Mouse (Mus musculus): ENCODE measurements around the gene Olfr1423.
A peak's percentile ranks its signal among the peaks of the same experiment; 100 is the strongest.
"Not testable (repeated sequence)": the region's sequence is repeated elsewhere in the genome, so short reads cannot be mapped to it uniquely, and the experiment has no call there.

The Olfr1423 gene

DNA sequence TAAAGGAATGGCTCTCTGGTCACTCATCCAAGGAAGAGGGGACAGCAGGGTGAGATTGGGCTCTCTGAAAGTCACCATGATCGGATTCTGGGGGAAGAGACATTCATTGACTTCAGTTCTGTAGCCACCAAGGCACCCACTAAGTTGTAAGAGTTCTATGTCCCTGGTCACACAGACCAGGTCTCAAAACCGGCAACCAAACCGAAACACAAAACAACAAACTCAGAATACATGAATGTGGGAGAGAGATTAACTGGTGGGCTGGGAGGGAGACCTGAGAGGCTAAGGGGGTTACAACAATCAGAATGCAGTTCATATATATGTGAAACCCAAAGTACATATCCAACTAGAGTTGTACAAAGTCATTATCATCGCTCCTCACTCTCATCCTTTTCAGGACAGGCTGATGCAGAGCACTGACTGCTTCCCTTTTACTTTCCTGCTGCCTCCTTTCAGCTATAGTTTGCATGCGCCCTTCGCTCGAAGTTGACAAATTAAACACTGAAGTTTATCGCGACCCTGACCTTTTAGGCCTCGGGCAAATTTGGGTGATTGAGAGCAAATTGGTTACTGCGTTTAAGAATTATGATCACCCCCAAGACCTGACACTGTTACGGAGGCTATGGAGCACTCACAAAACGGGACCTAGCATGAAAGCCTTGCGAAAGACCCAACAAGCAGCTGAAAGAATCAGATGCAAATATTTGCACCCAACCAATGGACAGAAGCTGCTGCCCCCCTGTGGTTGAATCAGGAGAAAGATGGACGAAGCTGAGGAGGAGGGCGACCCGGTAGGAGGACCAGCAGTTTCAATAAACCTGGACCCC lies 33.8 kb downstream of the Olfr1423 start:
- peak in 1 of 2 experiments; percentile 44 for DNase-seq (ENCODE audit: low spot score in 2 of 2)

- no peak for DNase-seq (ENCODE audit: low spot score in 2 of 2)
Measured at GRCm38 (mm10) chr19:12006361-12006947, 34.7 kb downstream of the Olfr1423 start.

DNA sequence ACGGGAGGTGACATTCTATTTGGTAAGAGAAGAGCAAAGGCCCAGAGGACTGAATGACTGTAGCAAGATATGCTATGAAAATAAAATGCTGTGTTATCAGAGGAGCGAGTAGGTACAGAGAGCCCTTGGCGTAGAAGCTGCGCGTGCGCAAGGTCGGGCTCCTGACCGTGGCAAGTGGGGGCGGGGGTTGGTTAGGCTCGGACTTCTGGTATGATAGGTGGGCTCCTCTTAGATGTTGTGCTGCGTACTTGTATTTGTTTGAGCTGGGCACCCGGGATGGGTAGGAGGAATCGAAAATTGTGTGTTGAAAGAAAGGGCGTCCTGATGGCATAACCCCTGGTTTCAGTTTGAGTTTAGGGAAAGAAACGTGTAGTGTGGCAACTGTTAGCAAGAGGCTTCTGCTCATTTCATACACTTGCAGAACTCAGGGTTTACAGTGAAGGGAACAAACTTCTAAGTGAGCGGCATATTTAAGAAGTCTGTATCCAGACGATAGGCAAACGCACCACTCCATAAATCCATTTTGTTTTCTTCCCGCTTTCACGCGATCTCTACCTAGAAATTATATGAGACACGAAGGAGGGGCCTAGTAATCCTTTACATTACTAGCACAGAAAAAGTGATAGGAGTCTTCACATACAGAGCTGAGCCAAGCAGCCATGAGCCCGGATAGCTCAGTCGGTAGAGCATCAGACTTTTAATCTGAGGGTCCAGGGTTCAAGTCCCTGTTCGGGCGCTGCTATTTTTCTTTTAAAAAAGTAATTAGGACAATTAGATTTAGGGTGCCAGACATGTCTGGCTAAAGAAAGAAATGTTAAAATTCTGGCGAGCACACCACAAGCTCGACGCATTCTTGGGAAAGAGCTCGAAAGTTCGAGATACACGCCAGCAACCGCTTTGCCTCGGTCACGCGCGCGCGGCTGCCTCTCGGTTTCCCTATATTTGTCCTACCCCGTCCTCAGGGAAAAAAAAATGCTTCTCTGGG lies 35.4 kb downstream of the Olfr1423 start:
- DNase-seq (ENCODE audit: low spot score in 2 of 2) = peak; percentile 77 to 81

GRCm38 (mm10) chr19:12004216-12005008 lies 36.7 kb downstream of the Olfr1423 start:
- DNase-seq (ENCODE audit: low spot score in 2 of 2) = no peak

- no peak for DNase-seq (ENCODE audit: low spot score in 2 of 2)
Measured at GRCm38 (mm10) chr19:12003568-12003967, 37.5 kb downstream of the Olfr1423 start.

DNA sequence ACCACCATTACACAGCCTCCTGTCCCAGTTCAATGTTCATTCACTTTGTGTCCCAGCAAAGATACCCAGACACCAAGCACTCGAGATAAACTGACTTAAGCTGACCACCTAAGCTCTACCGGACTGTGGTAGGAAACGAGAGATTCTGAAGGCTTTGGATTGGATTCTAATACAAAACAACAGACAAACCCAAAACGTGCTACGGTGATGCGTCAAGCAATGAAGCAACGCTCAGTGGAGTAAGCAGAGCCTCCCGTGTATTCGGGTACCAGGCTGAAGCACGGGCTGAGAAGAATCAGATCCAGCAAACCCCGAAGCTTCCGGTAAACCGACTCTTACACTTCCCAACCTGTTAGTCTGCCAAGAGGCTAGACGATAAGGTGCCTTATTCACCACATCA lies 38.3 kb downstream of the Olfr1423 start:
- no peak for DNase-seq (ENCODE audit: low spot score in 2 of 2)

GRCm38 (mm10) chr19:12002125-12002524 lies 39.0 kb downstream of the Olfr1423 start:
- DNase-seq (ENCODE audit: low spot score in 2 of 2) = no peak

GRCm38 (mm10) chr19:12001686-12002085 lies 39.4 kb downstream of the Olfr1423 start:
- DNase-seq (ENCODE audit: low spot score in 2 of 2) = no peak

DNA sequence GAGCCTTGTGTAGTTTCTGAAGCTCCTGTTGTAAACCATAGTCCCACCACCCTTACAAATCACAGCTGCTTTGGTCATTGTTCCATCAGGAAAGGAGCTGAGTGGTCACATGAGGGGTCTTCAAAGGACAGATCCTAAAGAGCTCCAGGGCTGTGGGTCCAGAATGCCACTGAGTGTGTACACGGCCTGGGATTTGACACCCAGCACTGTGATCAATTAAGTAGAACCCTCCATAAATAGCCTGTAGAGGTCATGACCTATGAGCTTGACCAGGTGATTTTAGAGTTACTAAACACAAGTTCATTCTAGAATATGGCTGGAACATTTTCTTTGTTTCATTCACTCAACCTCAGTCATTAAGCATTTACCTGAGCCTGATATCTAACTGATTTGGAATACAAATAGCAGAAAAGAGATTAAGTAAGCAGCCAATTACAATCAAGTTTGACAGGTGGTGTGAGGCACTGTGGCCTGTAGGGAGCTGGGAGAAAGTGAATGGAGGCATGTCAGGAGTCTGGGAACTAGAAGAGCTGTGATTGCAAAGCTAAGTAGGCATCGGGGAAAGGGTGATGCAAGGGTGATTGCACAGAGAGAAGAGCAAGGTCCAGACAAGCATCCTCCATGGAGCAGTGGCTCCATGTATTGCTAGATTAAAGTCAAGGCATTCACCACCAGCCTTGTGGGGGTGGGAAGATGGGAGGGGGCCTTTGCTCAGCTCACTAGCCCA lies 45.2 kb downstream of the Olfr1423 start:
- no peak for DNase-seq (ENCODE audit: low spot score in 2 of 2)

- no peak for DNase-seq (ENCODE audit: low spot score in 2 of 2)
Measured at GRCm38 (mm10) chr19:11994703-11995431, 46.2 kb downstream of the Olfr1423 start.

- no peak for DNase-seq (ENCODE audit: low spot score in 2 of 2)
Measured at GRCm38 (mm10) chr19:11992441-11993029, 48.6 kb downstream of the Olfr1423 start.

DNA sequence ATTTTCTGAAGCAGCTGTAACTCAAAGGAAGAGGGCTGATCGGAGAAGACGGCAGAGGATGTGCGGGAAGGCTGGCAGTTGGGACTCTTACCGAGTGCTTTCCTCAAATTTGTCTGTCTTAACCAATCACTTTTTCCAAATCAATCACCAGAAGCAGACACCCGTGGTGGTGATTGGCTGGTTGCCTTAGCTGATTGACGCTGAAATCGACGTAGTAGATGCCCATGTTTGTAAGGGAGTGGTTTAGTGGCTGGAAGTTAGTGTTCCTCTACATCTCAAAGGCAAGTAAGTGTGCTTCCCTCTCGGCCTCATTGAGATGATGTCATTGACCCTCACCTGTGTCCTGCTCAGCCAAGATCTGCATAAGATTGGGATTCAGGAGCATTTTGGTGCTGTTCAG lies 49.1 kb downstream of the Olfr1423 start:
- DNase-seq (ENCODE audit: low spot score in 2 of 2) = no peak

DNA sequence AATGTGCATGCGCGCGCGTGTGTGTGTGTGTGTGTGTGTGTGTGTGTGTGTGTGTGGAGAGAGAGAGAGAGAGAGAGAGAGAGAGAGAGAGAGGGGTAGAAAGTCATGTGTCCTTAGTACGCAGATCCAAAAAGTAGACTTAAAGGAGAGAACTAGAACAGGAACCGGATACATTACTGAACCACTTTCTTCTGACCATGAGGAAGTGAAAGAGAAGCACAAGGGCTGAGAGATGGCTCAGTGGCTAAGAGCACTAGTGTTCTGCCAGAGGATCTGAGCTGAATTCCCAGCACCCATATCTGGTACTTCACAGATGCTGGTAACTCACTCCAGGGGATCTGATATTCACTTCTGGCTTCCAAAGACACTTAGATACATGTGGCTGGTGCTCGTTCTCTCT lies 51.8 kb downstream of the Olfr1423 start:
- no peak for DNase-seq (ENCODE audit: low spot score in 2 of 2)

DNA sequence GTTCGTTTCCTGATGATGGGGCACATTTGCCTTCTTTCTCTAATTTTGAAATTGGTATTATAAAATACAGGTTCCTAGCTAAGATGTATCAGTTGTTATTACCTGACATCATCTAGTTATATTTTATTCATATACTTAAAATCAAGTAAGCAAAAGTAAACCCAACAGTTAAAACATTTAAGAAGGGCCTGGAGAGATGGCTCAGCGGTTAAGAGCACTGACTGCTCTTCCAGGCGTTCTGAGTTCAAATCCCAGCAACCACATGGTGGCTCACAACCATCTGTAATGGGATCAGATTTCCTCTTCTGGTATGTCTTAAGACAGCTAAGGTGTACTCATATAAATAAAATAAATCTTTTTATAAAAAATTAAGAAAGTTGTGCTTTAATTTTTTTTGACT lies 53.3 kb downstream of the Olfr1423 start:
- no peak for DNase-seq (ENCODE audit: low spot score in 2 of 2)

GRCm38 (mm10) chr19:11984614-11985013 lies 56.5 kb downstream of the Olfr1423 start:
- not testable (repeated sequence) for DNase-seq (ENCODE audit: low spot score in 2 of 2)
